ENCODE assay signal across 8 mouse cellular contexts in the genomic region with DNA sequence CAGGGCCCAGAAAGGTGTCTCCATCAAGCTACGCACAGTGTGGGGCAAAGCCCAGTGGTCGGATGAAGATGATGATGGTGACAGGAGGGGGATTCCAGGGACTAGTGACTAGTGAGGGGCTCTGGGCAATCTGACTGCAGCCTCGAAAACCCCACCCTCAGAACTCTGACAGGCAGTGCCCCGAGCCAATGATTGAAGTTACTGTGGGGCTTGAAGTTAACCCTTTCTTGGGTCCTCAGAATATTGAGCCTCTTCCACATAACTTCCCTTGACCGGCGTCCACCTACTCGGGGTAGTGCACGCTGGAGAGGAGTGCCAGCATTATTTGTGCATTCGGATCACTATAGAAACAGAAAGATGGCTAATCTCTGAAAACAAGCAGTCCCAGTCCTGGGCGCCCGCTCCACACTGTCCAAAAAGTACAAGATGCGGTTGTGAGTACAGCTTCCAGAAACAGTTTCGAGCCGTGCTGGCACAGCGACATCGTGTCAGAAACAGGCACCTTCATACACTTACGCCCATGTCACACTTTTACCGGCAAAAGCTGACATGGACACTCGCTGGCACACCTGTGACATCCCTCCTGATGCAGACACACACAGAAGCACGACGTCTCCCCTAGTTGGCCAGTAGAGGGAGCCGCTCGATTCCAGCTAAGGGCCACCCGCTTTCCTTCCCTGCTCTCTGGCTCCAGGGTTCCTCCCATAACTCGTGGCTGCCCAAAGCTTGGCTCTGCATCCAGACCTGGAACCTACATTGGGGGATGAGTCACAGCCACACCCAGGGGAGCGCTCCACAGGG. TPM values are rescaled to one million over a fixed set of nuclear protein-coding genes. Genes with fewer than 3 reads are reported as not detected.
DNase-seq lines count a peak whose midpoint lies in the region; ATAC-seq and TF ChIP-seq lines count a peak whose summit lies in the region.

No protein-coding gene starts in this region.

- peaks cover 23% of the 10 kb centered on the region for H3K79me2 ChIP-seq in C2C12 (ENCODE audit: control insufficient read depth, insufficient read depth)

- no peaks in the 10 kb centered on the region for H3K27me3 ChIP-seq in C2C12 (ENCODE audit: control insufficient read depth, insufficient read depth, insufficient read length)
- no peaks in the 10 kb centered on the region for H3K27me3 ChIP-seq in embryonic facial prominence, embryonic 15.5 days
- no peaks in the 10 kb centered on the region for H3K27me3 ChIP-seq in heart, embryonic 11.5 days (ENCODE audit: control insufficient read depth, insufficient read depth, low read length)
- no peaks in the 10 kb centered on the region for H3K27me3 ChIP-seq in kidney, embryonic 15.5 days
- H3K27me3 ChIP-seq in midbrain, postnatal 0 days (ENCODE audit: insufficient read depth, low read length) = no peaks in the 10 kb centered on the region
- H3K27me3 ChIP-seq in splenic B cell, adult 2 months (ENCODE audit: control insufficient read depth, insufficient read depth, low read length, poor library complexity, severe bottlenecking) = no peaks in the 10 kb centered on the region

- peak overlapping the region; percentile 91 for H3K4me2 ChIP-seq in embryonic facial prominence, embryonic 15.5 days (replicated peaks)
- H3K4me2 ChIP-seq in heart, embryonic 11.5 days = peak overlapping the region; percentile 83
- peak overlapping the region; percentile 95 for H3K4me2 ChIP-seq in kidney, embryonic 15.5 days
- H3K4me2 ChIP-seq in midbrain, postnatal 0 days (ENCODE audit: low read depth, low read length, poor library complexity, severe bottlenecking) = peak overlapping the region; percentile 87

- peak overlapping the region; percentile 76 for H3K9ac ChIP-seq in embryonic facial prominence, embryonic 15.5 days
- H3K9ac ChIP-seq in heart, embryonic 11.5 days (ENCODE audit: low read depth, low read length) = peak overlapping the region; percentile 78
- peak overlapping the region; percentile 87 for H3K9ac ChIP-seq in kidney, embryonic 15.5 days
- H3K9ac ChIP-seq in midbrain, postnatal 0 days (replicated peaks; ENCODE audit: low read length, poor library complexity, severe bottlenecking) = peak overlapping the region; percentile 87

- peak overlapping the region; percentile 44 for H3K4me3 ChIP-seq in C2C12 (ENCODE audit: insufficient read depth, poor library complexity, severe bottlenecking)
- H3K4me3 ChIP-seq in bone marrow, adult 2 months (replicated peaks; ENCODE audit: control insufficient read depth, low read depth, low read length) = peak overlapping the region; percentile 35
- peak overlapping the region; percentile 83 for H3K4me3 ChIP-seq in embryonic facial prominence, embryonic 15.5 days (replicated peaks)
- H3K4me3 ChIP-seq in heart, embryonic 11.5 days (ENCODE audit: low read depth, low read length) = peak overlapping the region; percentile 75
- peak overlapping the region; percentile 80 for H3K4me3 ChIP-seq in kidney, embryonic 15.5 days (replicated peaks)
- H3K4me3 ChIP-seq in midbrain, postnatal 0 days (ENCODE audit: low read depth, low read length) = peak overlapping the region; percentile 94

- peak overlapping the region; percentile 81 for H3ac ChIP-seq in C2C12 (ENCODE audit: control insufficient read depth, insufficient read length, low read depth)

- peak overlapping the region; percentile 22; the same call in 1 of the 2 replicates for H3K27ac ChIP-seq in bone marrow, adult 2 months (ENCODE audit: control insufficient read depth, insufficient read depth, low read depth, low read length, poor library complexity)
- peak overlapping the region; percentile 100 for H3K27ac ChIP-seq in embryonic facial prominence, embryonic 15.5 days (replicated peaks)
- H3K27ac ChIP-seq in heart, embryonic 11.5 days (ENCODE audit: low read depth, low read length) = peak overlapping the region; percentile 92
- H3K27ac ChIP-seq in kidney, embryonic 15.5 days = peak overlapping the region; percentile 99
- peak overlapping the region; percentile 96 for H3K27ac ChIP-seq in midbrain, postnatal 0 days (ENCODE audit: low read depth, low read length)

- DNase-seq in liver = peak; percentile 69
- DNase-seq in midbrain, postnatal 0 days (ENCODE audit: low spot score) = peak; percentile 94
- DNase-seq in splenic B cell, adult 2 months (ENCODE audit: low read depth, low spot score) = peak; percentile 82

- no peaks in the 10 kb centered on the region for H3K36me3 ChIP-seq in C2C12 (ENCODE audit: control insufficient read depth, insufficient read depth)
- H3K36me3 ChIP-seq in embryonic facial prominence, embryonic 15.5 days = no peaks in the 10 kb centered on the region
- H3K36me3 ChIP-seq in heart, embryonic 11.5 days (ENCODE audit: control insufficient read depth, insufficient read depth, low read length) = no peaks in the 10 kb centered on the region
- no peaks in the 10 kb centered on the region for H3K36me3 ChIP-seq in kidney, embryonic 15.5 days
- no peaks in the 10 kb centered on the region for H3K36me3 ChIP-seq in midbrain, postnatal 0 days (ENCODE audit: insufficient read depth, low read length)
- H3K36me3 ChIP-seq in splenic B cell, adult 2 months (ENCODE audit: control insufficient read depth, insufficient read depth, low read length, poor library complexity, severe bottlenecking) = no peaks in the 10 kb centered on the region

- TF ChIP-seq CTCF in C2C12 (IDR thresholded peaks at IDR 0.05; ENCODE audit: control insufficient read depth, insufficient read depth, insufficient read length) = peak; percentile 92
- TF ChIP-seq CTCF in bone marrow, adult 2 months (IDR thresholded peaks at IDR 0.05; ENCODE audit: control insufficient read depth, insufficient read depth, low read length) = peak; percentile 90
- peak; percentile 94 for TF ChIP-seq CTCF in midbrain, postnatal 0 days (IDR thresholded peaks at IDR 0.05)

- peaks cover 17% of the 10 kb centered on the region for H3K79me3 ChIP-seq in C2C12 (ENCODE audit: low read depth)

- no peak for TF ChIP-seq POLR2A in bone marrow, adult 2 months (IDR thresholded peaks at IDR 0.05; ENCODE audit: borderline replicate concordance, control insufficient read depth, low read depth, low read length)

- H3K9me3 ChIP-seq in embryonic facial prominence, embryonic 15.5 days (replicated peaks) = no peaks in the 10 kb centered on the region
- H3K9me3 ChIP-seq in heart, embryonic 11.5 days (replicated peaks; ENCODE audit: control insufficient read depth, low read length) = no peaks in the 10 kb centered on the region
- no peaks in the 10 kb centered on the region for H3K9me3 ChIP-seq in kidney, embryonic 15.5 days (replicated peaks)
- no peaks in the 10 kb centered on the region for H3K9me3 ChIP-seq in midbrain, postnatal 0 days (ENCODE audit: low read length)

- WGBS in bone marrow, adult 2 months = 1% methylated on average over 26 of the region's 26 CpGs
- under 1% methylated on average over 26 of the region's 26 CpGs for WGBS in embryonic facial prominence, embryonic 15.5 days
- WGBS in heart, embryonic 11.5 days (ENCODE audit: insufficient replicate concordance) = under 1% methylated on average over 26 of the region's 26 CpGs
- WGBS in kidney, embryonic 15.5 days = under 1% methylated on average over 26 of the region's 26 CpGs
- under 1% methylated on average over 26 of the region's 26 CpGs for WGBS in midbrain, postnatal 0 days

- ATAC-seq in embryonic facial prominence, embryonic 15.5 days (ENCODE audit: insufficient number of reproducible peaks, low FRiP score, low TSS enrichment, low read depth) = peak; percentile 46
- peak; percentile 58 for ATAC-seq in heart, embryonic 11.5 days (replicated peaks; ENCODE audit: insufficient number of reproducible peaks, low FRiP score, low TSS enrichment)
- ATAC-seq in kidney, embryonic 15.5 days (replicated peaks; ENCODE audit: low FRiP score) = peak; percentile 47
- peak; percentile 53 for ATAC-seq in midbrain, postnatal 0 days (ENCODE audit: low FRiP score)

- peaks cover 3% of the 10 kb centered on the region for H3K4me1 ChIP-seq in bone marrow, adult 2 months (ENCODE audit: control insufficient read depth, insufficient read depth, low read length)
- peaks cover 36% of the 10 kb centered on the region for H3K4me1 ChIP-seq in embryonic facial prominence, embryonic 15.5 days
- peaks cover 19% of the 10 kb centered on the region for H3K4me1 ChIP-seq in heart, embryonic 11.5 days (ENCODE audit: control insufficient read depth, insufficient read depth, low read length)
- peaks cover 45% of the 10 kb centered on the region for H3K4me1 ChIP-seq in kidney, embryonic 15.5 days
- H3K4me1 ChIP-seq in midbrain, postnatal 0 days (ENCODE audit: insufficient read depth, low read length) = peaks cover 14% of the 10 kb centered on the region

RNA-seq across cellular contexts. Expression of a gene that starts 2.8 kb away (rescaled TPM):
- polyA plus RNA-seq in C2C12 (2012; fragmentation: generic; extraction: Trizol) = 31.4 TPM
- polyA plus RNA-seq in bone marrow, adult 2 months (2011; ENCODE audit: insufficient read depth, insufficient read length, low replicate concordance, missing spikeins) = 9.0 and 15.6 TPM in 2 replicates
- polyA plus RNA-seq in embryonic facial prominence, embryonic 15.5 days (2015; fragmentation: Nextera tagmentation; extraction: Ambion mirVana) = 21.2 and 21.8 TPM in 2 replicates
- polyA plus RNA-seq in heart, embryonic 11.5 days (2014; fragmentation: Nextera tagmentation; extraction: Ambion mirVana) = 8.7 and 9.3 TPM in 2 replicates
- polyA plus RNA-seq in kidney, embryonic 15.5 days (2015; fragmentation: Nextera tagmentation; extraction: Ambion mirVana) = 11.3 and 11.7 TPM in 2 replicates
- 42.1 and 61.1 TPM in 2 replicates for total RNA-seq in midbrain, postnatal 0 days (2014; rRNA removed)
- 10.0 and 10.4 TPM in 2 replicates for polyA plus RNA-seq in midbrain, postnatal 0 days (2015; fragmentation: Nextera tagmentation; extraction: Ambion mirVana)

RNA-seq across cellular contexts. Expression of a gene that starts 25.1 kb away (rescaled TPM):
- polyA plus RNA-seq in C2C12 (2012; fragmentation: generic; extraction: Trizol) = 0.04 TPM
- polyA plus RNA-seq in bone marrow, adult 2 months (2011; ENCODE audit: insufficient read depth, insufficient read length, low replicate concordance, missing spikeins) = not detected in 2 replicates
- polyA plus RNA-seq in embryonic facial prominence, embryonic 15.5 days (2015; fragmentation: Nextera tagmentation; extraction: Ambion mirVana) = 2.1 and 3.3 TPM in 2 replicates
- 0.14 TPM in 1 of 2 replicates, not detected in the other for polyA plus RNA-seq in heart, embryonic 11.5 days (2014; fragmentation: Nextera tagmentation; extraction: Ambion mirVana)
- 0.60 and 2.5 TPM in 2 replicates for polyA plus RNA-seq in kidney, embryonic 15.5 days (2015; fragmentation: Nextera tagmentation; extraction: Ambion mirVana)
- total RNA-seq in midbrain, postnatal 0 days (2014; rRNA removed) = not detected in 2 replicates
- not detected in 2 replicates for polyA plus RNA-seq in midbrain, postnatal 0 days (2015; fragmentation: Nextera tagmentation; extraction: Ambion mirVana)

RNA-seq across cellular contexts. Expression of a gene that starts 38.9 kb away (rescaled TPM):
- not detected for polyA plus RNA-seq in C2C12 (2012; fragmentation: generic; extraction: Trizol)
- polyA plus RNA-seq in bone marrow, adult 2 months (2011; ENCODE audit: insufficient read depth, insufficient read length, low replicate concordance, missing spikeins) = not detected in 2 replicates
- not detected in 2 replicates for polyA plus RNA-seq in embryonic facial prominence, embryonic 15.5 days (2015; fragmentation: Nextera tagmentation; extraction: Ambion mirVana)
- not detected in 2 replicates for polyA plus RNA-seq in heart, embryonic 11.5 days (2014; fragmentation: Nextera tagmentation; extraction: Ambion mirVana)
- not detected in 2 replicates for polyA plus RNA-seq in kidney, embryonic 15.5 days (2015; fragmentation: Nextera tagmentation; extraction: Ambion mirVana)
- not detected in 2 replicates for total RNA-seq in midbrain, postnatal 0 days (2014; rRNA removed)
- not detected in 2 replicates for polyA plus RNA-seq in midbrain, postnatal 0 days (2015; fragmentation: Nextera tagmentation; extraction: Ambion mirVana)

Comparison
In these comparisons a context has a peak if more than half of its experiments do, and no peak if none do; other contexts are left out.
1. Peak in every context shown above with its lines: DNase-seq, ATAC-seq, H3K4me3 ChIP-seq and H3K27ac ChIP-seq.
2. H3K4me3 ChIP-seq: peak in every context shown above with its lines; median percentile 94 in midbrain, postnatal 0 days; 83 in embryonic facial prominence, embryonic 15.5 days; 80 in kidney, embryonic 15.5 days; 75 in heart, embryonic 11.5 days; 44 in C2C12; 35 in bone marrow, adult 2 months.
3. H3K27ac ChIP-seq: peak in every context shown above with its lines; median percentile 100 in embryonic facial prominence, embryonic 15.5 days; 99 in kidney, embryonic 15.5 days; 96 in midbrain, postnatal 0 days; 92 in heart, embryonic 11.5 days; 22 in bone marrow, adult 2 months.